Mouse (Mus musculus): ENCODE data around the gene Cldn13. TPM values are rescaled to one million over a fixed set of nuclear protein-coding genes. Genes with fewer than 3 reads are reported as not detected.

The Cldn13 gene
- polyA plus RNA-seq, 1 experiment, result not detected

- Histone ChIP-seq H3K27me3 (ENCODE audit: control insufficient read depth, insufficient read depth, low read length) (no peaks in the 10 kb centered on the region), H3K4me1 (ENCODE audit: control insufficient read depth, insufficient read depth, low read length) (no peaks in the 10 kb centered on the region), H3K4me3 (replicated peaks; ENCODE audit: insufficient read depth, low read depth, low read length) (no peak overlapping the region), H3K27ac (ENCODE audit: insufficient read depth, low read length) (no peak overlapping the region)
- DNase-seq, result no peak
- TF ChIP-seq POLR2A (IDR thresholded peaks at IDR 0.05; ENCODE audit: borderline replicate concordance, insufficient read depth, low read length) (no peak), CTCF (IDR thresholded peaks at IDR 0.05; ENCODE audit: borderline replicate concordance, insufficient read depth, low read depth, low read length) (no peak)
- WGBS, result 58% methylated on average over 4 of the region's 4 CpGs
These were observed 32.7 kb upstream of the Cldn13 start for GRCm38 (mm10) chr5:134948085-134948439.

DNA sequence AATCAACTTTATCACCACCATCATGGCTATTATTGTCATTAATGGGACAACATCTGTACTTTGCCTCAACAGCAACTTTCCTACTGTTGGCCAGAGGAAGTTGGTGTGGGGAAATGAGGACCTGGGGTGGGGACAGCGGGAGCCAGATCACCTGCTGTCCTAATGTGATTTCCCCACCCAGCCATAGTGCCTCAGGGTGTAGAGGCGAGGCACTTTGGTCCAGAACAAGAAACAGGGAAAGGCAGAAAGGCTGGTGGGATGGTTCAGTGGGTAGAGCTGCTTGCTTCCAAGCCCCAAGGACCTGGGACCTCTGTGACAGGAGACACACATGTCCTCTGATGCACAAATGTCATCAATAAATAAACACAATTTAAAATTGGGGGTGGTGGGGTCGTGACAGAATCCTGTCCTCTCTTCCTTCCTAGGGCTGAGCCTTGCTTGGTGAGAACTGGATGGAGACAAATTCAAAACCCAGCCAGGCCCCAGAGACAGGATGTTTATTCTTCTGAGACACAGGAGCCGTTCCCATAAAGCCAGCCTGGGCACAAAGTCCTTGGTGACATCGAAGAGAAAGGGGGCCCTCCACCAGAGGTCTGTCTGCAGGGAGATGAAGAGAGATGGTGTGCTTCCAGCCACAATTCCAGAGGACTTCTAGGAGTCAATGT lies 32.2 kb upstream of the Cldn13 start:
- H3K27me3 ChIP-seq (ENCODE audit: control insufficient read depth, insufficient read depth, low read length), result no peaks in the 10 kb centered on the region
- no peak for TF ChIP-seq POLR2A (IDR thresholded peaks at IDR 0.05; ENCODE audit: borderline replicate concordance, insufficient read depth, low read length)
- H3K4me3 ChIP-seq (replicated peaks; ENCODE audit: insufficient read depth, low read depth, low read length), result no peak overlapping the region
- H3K27ac ChIP-seq (ENCODE audit: insufficient read depth, low read length), result no peak overlapping the region
- 67% methylated on average over 5 of the region's 5 CpGs for WGBS
- DNase-seq, result no peak
- 0 out of 2 replicates have a peak, but pooled peaks cover 1% of the 10 kb centered on the region for H3K4me1 ChIP-seq (ENCODE audit: control insufficient read depth, insufficient read depth, low read length)

- no peak within 1 kb of the TSS for H3K4me3 ChIP-seq (replicated peaks; ENCODE audit: insufficient read depth, low read depth, low read length)
- no peak for DNase-seq
- 17% methylated on average over 11 of the region's 11 CpGs for WGBS
- H3K27ac ChIP-seq (ENCODE audit: insufficient read depth, low read length), result no peak within 1 kb of the TSS
- H3K27me3 ChIP-seq (ENCODE audit: control insufficient read depth, insufficient read depth, low read length), result no peaks in the 10 kb centered on the region
- H3K4me1 ChIP-seq (ENCODE audit: control insufficient read depth, insufficient read depth, low read length), result 0 out of 2 replicates have a peak, but pooled peaks cover 2% of the 10 kb centered on the region
- TF ChIP-seq POLR2A (IDR thresholded peaks at IDR 0.05; ENCODE audit: borderline replicate concordance, insufficient read depth, low read length) (no peak), CTCF (IDR thresholded peaks at IDR 0.05; ENCODE audit: borderline replicate concordance, insufficient read depth, low read depth, low read length) (no peak)
These were observed 31.5 kb upstream of the Cldn13 start, which contains the start of gene Cldn4 for GRCm38 (mm10) chr5:134946857-134947255. TSS of gene Cldn4 (minus strand) at chr5:134946934.

- H3K4me1 ChIP-seq (ENCODE audit: control insufficient read depth, insufficient read depth, low read length), result 0 out of 2 replicates have a peak, but pooled peaks cover 2% of the 10 kb centered on the region
- H3K27ac ChIP-seq (ENCODE audit: insufficient read depth, low read length), result no peak overlapping the region
- no peak for DNase-seq
- no peaks in the 10 kb centered on the region for H3K27me3 ChIP-seq (ENCODE audit: control insufficient read depth, insufficient read depth, low read length)
- 23% methylated on average over 43 of the region's 43 CpGs for WGBS
- H3K4me3 ChIP-seq (replicated peaks; ENCODE audit: insufficient read depth, low read depth, low read length), result no peak overlapping the region
- TF ChIP-seq POLR2A (IDR thresholded peaks at IDR 0.05; ENCODE audit: borderline replicate concordance, insufficient read depth, low read length), result no peak
- TF ChIP-seq CTCF (IDR thresholded peaks at IDR 0.05; ENCODE audit: borderline replicate concordance, insufficient read depth, low read depth, low read length), result no peak
These were observed 30.9 kb upstream of the Cldn13 start for GRCm38 (mm10) chr5:134946063-134946856.

DNA sequence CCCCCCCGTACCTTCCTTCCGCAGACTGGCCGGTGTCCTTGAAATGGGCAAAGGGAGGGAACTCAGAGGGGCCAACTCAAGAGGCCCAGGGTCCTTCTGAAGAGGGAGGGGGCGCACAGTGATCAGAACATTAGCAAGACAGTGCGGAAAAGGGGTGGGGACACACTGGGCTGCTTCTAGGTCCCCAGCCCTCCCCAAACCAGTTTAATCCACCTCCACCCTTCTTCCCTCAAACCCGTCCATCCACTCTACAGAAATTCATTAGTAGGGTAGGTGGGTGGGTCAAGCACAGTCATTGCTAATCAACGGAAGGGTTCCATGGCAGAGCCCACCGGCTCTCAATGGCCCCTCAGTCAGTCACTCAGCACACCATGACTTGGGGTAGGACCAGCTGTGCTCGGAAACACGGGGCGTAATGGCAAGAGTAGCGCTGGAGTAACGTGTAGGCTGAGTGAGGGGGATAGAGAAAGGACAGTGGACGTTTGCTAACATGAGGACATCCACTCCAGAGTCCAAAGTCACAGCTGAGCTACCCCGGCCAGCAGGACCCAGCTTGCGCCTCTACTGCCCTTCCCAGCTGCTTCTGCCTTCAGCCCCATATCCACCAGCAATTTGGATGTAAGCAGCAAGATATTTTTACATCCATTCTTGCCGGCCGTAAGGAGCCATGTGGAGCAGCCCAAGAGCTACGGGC lies 30.1 kb upstream of the Cldn13 start:
- DNase-seq, result no peak
- TF ChIP-seq POLR2A (IDR thresholded peaks at IDR 0.05; ENCODE audit: borderline replicate concordance, insufficient read depth, low read length) (no peak), CTCF (IDR thresholded peaks at IDR 0.05; ENCODE audit: borderline replicate concordance, insufficient read depth, low read depth, low read length) (no peak)
- H3K27me3 ChIP-seq (ENCODE audit: control insufficient read depth, insufficient read depth, low read length), result no peaks in the 10 kb centered on the region
- 49% methylated on average over 19 of the region's 19 CpGs for WGBS
- no peak overlapping the region for H3K4me3 ChIP-seq (replicated peaks; ENCODE audit: insufficient read depth, low read depth, low read length)
- H3K27ac ChIP-seq (ENCODE audit: insufficient read depth, low read length), result no peak overlapping the region
- H3K4me1 ChIP-seq (ENCODE audit: control insufficient read depth, insufficient read depth, low read length), result 0 out of 2 replicates have a peak, but pooled peaks cover 2% of the 10 kb centered on the region

DNA sequence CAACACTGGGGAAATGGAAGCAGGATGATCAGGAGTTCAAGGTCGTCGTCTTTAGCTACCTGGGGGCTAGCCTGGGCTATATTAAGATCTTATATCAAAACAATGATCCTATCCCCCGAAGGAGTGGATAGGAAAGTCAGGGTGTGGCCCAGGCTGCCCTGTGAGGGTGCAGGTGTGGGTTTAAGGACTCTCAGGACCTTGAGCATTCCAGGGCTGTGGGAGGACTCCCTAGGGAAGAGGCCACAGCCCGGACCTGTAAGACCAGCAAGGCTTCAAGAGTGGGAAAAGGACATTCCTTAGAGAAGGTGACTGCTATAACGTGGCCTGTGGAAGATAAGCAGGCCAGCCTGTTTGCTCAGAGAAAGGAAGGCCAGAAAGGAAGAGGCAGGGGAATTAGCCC lies 28.9 kb upstream of the Cldn13 start:
- WGBS, result 85% methylated on average over 5 of the region's 5 CpGs
- TF ChIP-seq POLR2A (IDR thresholded peaks at IDR 0.05; ENCODE audit: borderline replicate concordance, insufficient read depth, low read length) (no peak), CTCF (IDR thresholded peaks at IDR 0.05; ENCODE audit: borderline replicate concordance, insufficient read depth, low read depth, low read length) (no peak)

GRCm38 (mm10) chr5:134942740-134943139 lies 27.4 kb upstream of the Cldn13 start:
- Histone ChIP-seq H3K4me1 (ENCODE audit: control insufficient read depth, insufficient read depth, low read length) (0 out of 2 replicates have a peak, but pooled peaks cover 2% of the 10 kb centered on the region), H3K27ac (ENCODE audit: insufficient read depth, low read length) (no peak overlapping the region), H3K4me3 (replicated peaks; ENCODE audit: insufficient read depth, low read depth, low read length) (no peak overlapping the region), H3K27me3 (ENCODE audit: control insufficient read depth, insufficient read depth, low read length) (no peaks in the 10 kb centered on the region)
- peak; percentile 17 to 36 for DNase-seq
- WGBS, result 24% methylated on average over 2 of the region's 2 CpGs
- TF ChIP-seq POLR2A (IDR thresholded peaks at IDR 0.05; ENCODE audit: borderline replicate concordance, insufficient read depth, low read length), result no peak
- no peak for TF ChIP-seq CTCF (IDR thresholded peaks at IDR 0.05; ENCODE audit: borderline replicate concordance, insufficient read depth, low read depth, low read length)

More for the DNA sequence above, 28.9 kb upstream of the Cldn13 start:
- Histone ChIP-seq H3K27ac (ENCODE audit: insufficient read depth, low read length) (no peak overlapping the region), H3K4me1 (ENCODE audit: control insufficient read depth, insufficient read depth, low read length) (0 out of 2 replicates have a peak, but pooled peaks cover 2% of the 10 kb centered on the region), H3K27me3 (ENCODE audit: control insufficient read depth, insufficient read depth, low read length) (no peaks in the 10 kb centered on the region), H3K4me3 (replicated peaks; ENCODE audit: insufficient read depth, low read depth, low read length) (no peak overlapping the region)
- no peak for DNase-seq
